Mouse (Mus musculus) layer of hippocampus, postnatal 10 days (tissue): ENCODE data around the gene Gm17190. TPM values are rescaled to one million over a fixed set of nuclear protein-coding genes. Genes with fewer than 3 reads are reported as not detected.

ENCODE experiments used
- total RNA-seq, 2 experiments: library from RNA; stranded (reverse); gene quantifications; 2 replicates each; pipeline ENCODE4 v1.2.3; 2021

The Gm17190 gene
- total RNA-seq, 2 experiments from 2014 or later, result not detected

Other genes starting within 250 kb of the Gm17190 start
- gene Iqgap2, start 190.1 kb upstream of the Gm17190 start, total RNA-seq, result 10 to 100 TPM; 29.0 to 31.0 TPM
- 10 to 100 TPM; 27.7 to 29.7 TPM for gene Gm20075, start 678 bp upstream of the Gm17190 start, total RNA-seq
- gene Sv2c, start 50.5 kb downstream of the Gm17190 start, total RNA-seq, result 10 to 100 TPM; 14.5 to 15.0 TPM